Mouse (Mus musculus): ENCODE measurements around the gene Olfr476.
"Not testable (repeated sequence)": the region's sequence is repeated elsewhere in the genome, so short reads cannot be mapped to it uniquely, and the experiment has no call there.

Gene Olfr476

DNA sequence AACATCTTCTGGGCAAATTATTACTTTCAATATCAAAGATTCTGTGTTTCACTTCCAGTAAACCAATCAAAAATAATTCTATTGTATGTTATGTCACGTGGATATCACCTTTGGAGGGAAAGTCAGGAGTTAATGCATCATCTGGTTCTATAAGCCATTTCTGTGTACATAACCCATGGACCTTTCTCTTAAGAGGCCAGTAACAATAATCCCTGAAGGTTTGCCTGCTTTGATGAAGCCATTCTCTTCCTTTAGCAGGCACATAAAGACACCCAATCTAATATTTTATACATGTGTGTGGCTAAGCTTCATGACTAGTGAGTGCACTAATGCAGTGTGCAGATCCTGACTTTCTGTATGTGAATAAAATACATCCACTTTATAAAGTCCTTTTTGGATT, at the start of gene Olfr476:
Gene Olfr476, plus strand, starts transcription at position 301 of the 400 bp plus-strand sequence.
- CTCF ChIA-PET: no interaction called here

DNA sequence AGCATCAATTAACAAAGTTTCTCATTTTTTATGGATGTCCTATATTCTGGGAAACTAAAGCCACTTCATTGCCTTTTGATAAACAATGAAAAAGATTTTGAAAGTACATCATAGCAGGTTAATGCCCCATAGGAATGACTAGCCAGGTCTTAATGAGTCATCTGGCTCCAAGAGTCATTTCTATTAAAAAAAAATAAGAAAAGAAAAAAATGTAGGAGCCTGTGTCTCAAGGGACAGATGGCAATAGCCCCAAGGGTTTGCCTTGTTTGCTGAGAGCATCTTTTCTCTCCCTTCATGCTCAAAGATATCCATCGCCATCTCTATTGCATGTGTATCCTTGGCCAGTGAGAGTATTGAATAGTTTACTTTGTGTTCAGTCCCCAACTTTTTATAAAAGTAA, 34.5 kb upstream of the Olfr476 start, which contains the start of gene Olfr473:
Gene Olfr473, plus strand, starts transcription at position 301 of the 400 bp plus-strand sequence.
- CTCF ChIA-PET: no interaction called here

DNA sequence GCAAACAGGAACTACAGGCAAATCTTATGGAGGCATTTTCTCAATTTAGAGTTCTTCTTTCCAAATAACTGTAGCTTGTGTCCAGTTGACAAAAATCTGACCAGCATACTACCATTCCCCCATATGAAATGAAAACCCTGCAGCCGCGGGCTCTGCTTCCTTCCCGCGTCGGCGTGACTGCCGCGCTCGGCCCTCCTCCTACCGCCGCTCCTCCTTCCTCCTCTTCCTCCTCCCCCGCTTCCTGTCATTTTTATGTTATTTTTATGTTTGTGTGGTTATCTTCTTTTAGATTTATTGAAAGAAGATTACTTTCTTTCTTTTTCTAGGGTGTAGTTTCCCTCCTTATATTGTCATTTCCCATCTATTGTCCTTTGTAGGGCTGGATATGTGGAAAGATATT, 12.1 kb upstream of the Olfr476 start:
- CTCF ChIA-PET: not testable (repeated sequence)

- CTCF ChIA-PET: no interaction called here
Observed at GRCm38 (mm10) chr7:107954343-107954742, 10.3 kb upstream of the Olfr476 start, which contains the start of gene Olfr474. Gene Olfr474 (plus strand): TSS chr7:107954643.

DNA sequence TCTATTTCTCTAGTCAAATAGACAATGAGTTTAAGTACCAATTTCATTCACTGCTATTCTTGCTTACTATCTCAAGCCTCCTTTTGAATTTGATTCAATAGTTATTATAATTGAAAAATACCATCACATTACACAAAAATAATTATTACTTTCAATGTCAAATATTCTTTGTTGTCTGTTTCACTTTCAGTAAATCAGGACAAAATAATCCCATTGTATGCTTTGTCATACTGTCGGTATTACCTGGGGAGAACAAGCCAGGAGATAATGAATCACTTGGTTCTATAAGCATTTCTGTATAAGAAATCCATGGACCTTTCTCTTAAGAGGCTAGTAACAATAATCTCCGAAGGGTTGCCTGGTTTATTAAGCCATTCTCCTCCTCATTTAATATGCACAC, 21.8 kb downstream of the Olfr476 start, which contains the start of gene Olfr477:
Gene Olfr477, plus strand, starts transcription at position 301 of the 400 bp plus-strand sequence.
- CTCF ChIA-PET: no interaction called here

GRCm38 (mm10) chr7:108014256-108014655, 49.7 kb downstream of the Olfr476 start:
- CTCF ChIA-PET: not testable (repeated sequence)
